Mouse (Mus musculus) left cerebral cortex, postnatal 36 days (tissue): ENCODE data around the gene Otor. TPM values are rescaled to one million over a fixed set of nuclear protein-coding genes. Genes with fewer than 3 reads are reported as not detected.

ENCODE experiments used
- DNase-seq, 2 experiments: peaks; one replicate each; pipeline ENCODE4 v3.0.0; 2021 to 2022; ENCODE audit warnings: low spot score in 2 of 2, mixed read lengths in 1 of 2
- intact Hi-C: fragments of 180-260 bp; cut with DNase I; formaldehyde crosslinking; loops from one replicate; pipeline ENCODE4 v1.15.1; 2025
- total RNA-seq, 2 experiments: library from RNA; stranded (reverse); gene quantifications; 2 replicates each; pipeline ENCODE4 v1.2.3; 2021

Gene Otor
- total RNA-seq, 2 experiments from 2014 or later = not detected

- intact Hi-C loops = loop anchor here (5.0 to 10.0 kb wide), 2 partner anchors 433 to 1340 kb away; partner anchors contain the start of gene Pcsk2
- DNase-seq = peak; percentile 47 to 55
Measured at GRCm38 (mm10) chr2:143114716-143115115, 36.4 kb downstream of the Otor start.

GRCm38 (mm10) chr2:143117453-143117852 is 39.2 kb downstream of the Otor start:
- intact Hi-C loops = loop anchor here (2.0 to 10.0 kb wide), 3 partner anchors 430 to 1337 kb away; partner anchors contain the start of gene Pcsk2
- DNase-seq = peak; percentile 33 to 40

GRCm38 (mm10) chr2:143118221-143118620 is 39.9 kb downstream of the Otor start:
- no peak for DNase-seq
- intact Hi-C loops = loop anchor here (5.0 to 10.0 kb wide), 2 partner anchors 429 to 1337 kb away; partner anchors contain the start of gene Pcsk2

GRCm38 (mm10) chr2:143131098-143131646 is 52.9 kb downstream of the Otor start:
- DNase-seq = no peak
- intact Hi-C loops = no loop called here

Other genes with a start within 250 kb of the Otor start
- 10 to 100 TPM; 12.6 to 13.8 TPM for gene Kif16b, start 176.9 kb upstream of the Otor start, total RNA-seq
- 10 to 100 TPM; 31.2 to 41.7 TPM for gene Snrpb2, start 15.4 kb upstream of the Otor start, total RNA-seq